Mouse (Mus musculus) gastrocnemius, postnatal 36 days (tissue): ENCODE data around the gene Tmem237. TPM values are rescaled to one million over a fixed set of nuclear protein-coding genes. Genes with fewer than 3 reads are reported as not detected.

Source experiments
- DNase-seq, 2 experiments: peaks; one replicate each; pipeline ENCODE4 v3.0.0; 2022
- intact Hi-C: fragments of 180-260 bp; cut with DNase I; formaldehyde crosslinking; loops from one replicate; pipeline ENCODE4 v1.15.1; 2025
- total RNA-seq, 2 experiments: library from RNA; stranded (reverse); gene quantifications; 2 replicates each; pipeline ENCODE4 v1.2.3; 2021

The Tmem237 gene
- total RNA-seq, 2 experiments from 2014 or later: 2.2 to 2.6 TPM

GRCm38 (mm10) chr1:59110524-59110923 is 9.7 kb downstream of the Tmem237 start:
- intact Hi-C loops: no loop called here
- no peak for DNase-seq

GRCm38 (mm10) chr1:59102071-59102470 is 18.1 kb downstream of the Tmem237 start:
- DNase-seq: no peak
- intact Hi-C loops: no loop called here

- no peak for DNase-seq
- intact Hi-C loops: no loop called here
Measured at GRCm38 (mm10) chr1:59101020-59101419, 19.2 kb downstream of the Tmem237 start.

- intact Hi-C loops: no loop called here
- no peak for DNase-seq
Measured at GRCm38 (mm10) chr1:59094705-59095104, 25.5 kb downstream of the Tmem237 start, which contains the start of gene C2cd6. Gene C2cd6, minus strand, starts transcription at chr1:59094900.

- intact Hi-C loops: loop anchor here (5.0 kb wide), 1 partner anchor 166 kb away; the partner anchor contains the start of gene Als2
- no peak for DNase-seq
Measured at GRCm38 (mm10) chr1:59070867-59071266, 49.3 kb downstream of the Tmem237 start.

GRCm38 (mm10) chr1:59067976-59068375 is 52.2 kb downstream of the Tmem237 start:
- no peak for DNase-seq
- intact Hi-C loops: no loop called here

- intact Hi-C loops: no loop called here
- no peak for DNase-seq
Measured at GRCm38 (mm10) chr1:59063697-59064096, 56.5 kb downstream of the Tmem237 start.

- intact Hi-C loops: no loop called here
Measured at GRCm38 (mm10) chr1:59056955-59057354, 63.3 kb downstream of the Tmem237 start.

GRCm38 (mm10) chr1:59051306-59051705 is 68.9 kb downstream of the Tmem237 start:
- intact Hi-C loops: no loop called here
- DNase-seq: no peak

More at GRCm38 (mm10) chr1:59056955-59057354, 63.3 kb downstream of the Tmem237 start:
- DNase-seq: no peak

Other genes starting within 250 kb of the Tmem237 start
- 10 to 100 TPM; 68.8 to 84.1 TPM for gene Trak2, start 147.0 kb downstream of the Tmem237 start, total RNA-seq
- 100 to 1,000 TPM; 134 to 135 TPM for gene Stradb, start 146.9 kb downstream of the Tmem237 start, total RNA-seq
- not detected for gene C2cd6, start 25.5 kb downstream of the Tmem237 start, total RNA-seq
- gene Mpp4, start 43.0 kb upstream of the Tmem237 start, total RNA-seq: under 1 TPM; 0.10 to 0.17 TPM
- 10 to 100 TPM; 13.6 to 16.1 TPM for gene Als2, start 116.8 kb upstream of the Tmem237 start, total RNA-seq
- gene Cdk15, start 136.5 kb upstream of the Tmem237 start, total RNA-seq: not detected